Mouse (Mus musculus) kidney, postnatal 0 days (tissue): ENCODE data around the gene Nckap5l. TPM values are rescaled to one million over a fixed set of nuclear protein-coding genes. Genes with fewer than 3 reads are reported as not detected.
A peak's percentile ranks its signal among the peaks of the same experiment; 100 is the strongest.

Experiments
- ATAC-seq: fragments of 200-750 bp; cut with Nextera tagmentation; replicated peaks from 2 replicates; pipeline ENCODE4 v1.8.0; 2017; ENCODE audit warnings: low read depth, moderate number of reproducible peaks, moderate TSS enrichment, moderate library complexity; ENCODE audit not compliant: low FRiP score
- DNase-seq: peaks from one replicate; pipeline ENCODE4 v3.0.0-alpha.2; 2016; ENCODE audit warnings: low spot score
- H3K27ac ChIP-seq: fragments of 300-500 bp; sonication (generic); 2 replicates; pipeline ENCODE4 v1.5.1; 2014; ENCODE audit warnings: mild to moderate bottlenecking
- H3K27me3 ChIP-seq: fragments of 300-500 bp; sonication (generic); 2 replicates; pipeline ENCODE4 v1.6.1; 2014; ENCODE audit warnings: low read length, mixed read lengths; ENCODE audit not compliant: insufficient read depth
- H3K36me3 ChIP-seq: fragments of 300-500 bp; sonication (generic); 2 replicates; pipeline ENCODE4 v1.6.1; 2014; ENCODE audit warnings: low read length, mixed read lengths; ENCODE audit not compliant: insufficient read depth
- H3K4me1 ChIP-seq: fragments of 300-500 bp; sonication (generic); replicated peaks from 2 replicates; pipeline ENCODE4 v1.6.1; 2014; ENCODE audit warnings: antibody characterized with exemption, low read length, mixed read lengths; ENCODE audit not compliant: insufficient read depth
- H3K4me2 ChIP-seq: fragments of 300-500 bp; sonication (generic); 2 replicates; pipeline ENCODE4 v1.6.1; 2014; ENCODE audit warnings: mild to moderate bottlenecking, low read length, moderate library complexity, mixed read lengths
- H3K4me3 ChIP-seq: fragments of 300-500 bp; sonication (generic); replicated peaks from 2 replicates; pipeline ENCODE4 v1.5.1; 2014; ENCODE audit warnings: low read depth, low read length
- H3K9ac ChIP-seq: fragments of 300-500 bp; sonication (generic); 2 replicates; pipeline ENCODE4 v1.6.1; 2014; ENCODE audit warnings: low read depth, low read length
- H3K9me3 ChIP-seq: fragments of 300-500 bp; sonication (generic); replicated peaks from 2 replicates; pipeline ENCODE4 v1.6.1; 2016; ENCODE audit warnings: low read length, inconsistent platforms, mixed read lengths
- CTCF ChIP-seq: IDR thresholded peaks from 2 replicates; pipeline ENCODE4 v1.5.1; 2016; ENCODE audit warnings: antibody characterized with exemption, low read depth, mild to moderate bottlenecking, moderate library complexity
- WGBS: fragments of 180-500 bp; shearing (Covaris S2); extraction: QIAGEN DNeasy Blood & Tissue Kit; methylation state at CpG from one replicate; pipeline ENCODE4 v1.1.7; 2014; 5-methylcytosine and 5-hydroxymethylcytosine counted together
- polyA plus RNA-seq: library from polyadenylated mRNA; unstranded; fragments of >200 nt; fragmentation: Nextera tagmentation; extraction: Ambion mirVana; gene quantifications from 2 replicates; pipeline ENCODE4 v1.2.1, GENCODE M21; 2015

Nckap5l gene
- polyA plus RNA-seq, 1 experiment from 2014 or later, result 6.5 TPM

GRCm38 (mm10) chr15:99416957-99417356 is 40.6 kb downstream of the Nckap5l start:
- Histone ChIP-seq H3K4me2 (no peak overlapping the region), H3K4me1 (peaks cover 10% of the 10 kb centered on the region), H3K27ac (no peak overlapping the region), H3K9ac (no peak overlapping the region), H3K27me3 (no peaks in the 10 kb centered on the region), H3K4me3 (no peak overlapping the region), H3K9me3 (no peaks in the 10 kb centered on the region), H3K36me3 (no peaks in the 10 kb centered on the region)
- 20% methylated on average over 4 of the region's 4 CpGs for WGBS
- no peak for DNase-seq
- no peak for ATAC-seq
- no peak for TF ChIP-seq CTCF

DNA sequence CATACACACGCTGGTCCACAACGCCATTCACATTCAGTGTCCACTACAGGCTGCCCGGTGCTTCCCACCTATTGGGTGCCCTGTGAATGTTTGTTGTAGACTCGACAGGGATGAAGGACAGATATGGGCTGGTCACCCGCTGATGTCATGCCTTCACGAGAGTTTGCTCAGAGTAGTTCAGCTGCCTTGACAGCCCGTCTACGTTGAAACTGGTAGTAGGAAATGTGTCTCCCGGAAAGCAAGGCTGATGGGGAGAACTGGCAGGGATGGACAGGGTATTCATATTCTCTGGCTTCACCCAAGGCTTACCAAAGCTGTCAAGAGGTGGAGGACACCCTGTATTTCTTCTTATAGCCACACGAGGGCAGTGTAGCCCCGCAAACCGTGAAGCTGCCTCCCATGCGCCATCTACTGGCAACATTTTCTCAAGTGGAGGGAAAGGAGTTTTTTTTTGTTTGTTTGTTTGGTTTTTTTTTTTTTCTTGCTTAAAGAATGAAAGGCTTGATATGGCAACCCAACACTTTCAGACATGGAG is 41.1 kb downstream of the Nckap5l start:
- peak; percentile 100 for TF ChIP-seq CTCF
- ATAC-seq, result no peak
- 22% methylated on average over 13 of the region's 13 CpGs for WGBS
- no peak overlapping the region for H3K4me3 ChIP-seq
- H3K4me1 ChIP-seq, result peaks cover 10% of the 10 kb centered on the region
- no peaks in the 10 kb centered on the region for H3K9me3 ChIP-seq
- H3K27ac ChIP-seq, result no peak overlapping the region
- no peaks in the 10 kb centered on the region for H3K27me3 ChIP-seq
- DNase-seq, result peak; percentile 95
- no peaks in the 10 kb centered on the region for H3K36me3 ChIP-seq
- H3K4me2 ChIP-seq, result no peak overlapping the region
- H3K9ac ChIP-seq, result no peak overlapping the region

- no peaks in the 10 kb centered on the region for H3K27me3 ChIP-seq
- no peak overlapping the region for H3K9ac ChIP-seq
- H3K36me3 ChIP-seq, result no peaks in the 10 kb centered on the region
- TF ChIP-seq CTCF, result peak; percentile 76
- 11% methylated on average over 2 of the region's 2 CpGs for WGBS
- H3K27ac ChIP-seq, result no peak overlapping the region
- H3K4me1 ChIP-seq, result peaks cover 6% of the 10 kb centered on the region
- no peaks in the 10 kb centered on the region for H3K9me3 ChIP-seq
- H3K4me3 ChIP-seq, result no peak overlapping the region
- DNase-seq (peak; percentile 27), ATAC-seq (no peak)
- no peak overlapping the region for H3K4me2 ChIP-seq
These were observed 41.8 kb downstream of the Nckap5l start for GRCm38 (mm10) chr15:99415793-99416192.

GRCm38 (mm10) chr15:99411747-99412146 is 45.8 kb downstream of the Nckap5l start:
- Histone ChIP-seq H3K4me1 (no peaks in the 10 kb centered on the region), H3K4me2 (no peak overlapping the region), H3K4me3 (no peak overlapping the region), H3K36me3 (peaks cover 33% of the 10 kb centered on the region), H3K9ac (no peak overlapping the region), H3K9me3 (no peaks in the 10 kb centered on the region), H3K27ac (no peak overlapping the region), H3K27me3 (no peaks in the 10 kb centered on the region)
- no peak for ATAC-seq
- TF ChIP-seq CTCF, result peak; percentile 38; the same call in 1 of the 2 replicates
- WGBS, result 52% methylated on average over 14 of the region's 14 CpGs
- DNase-seq, result peak; percentile 45

GRCm38 (mm10) chr15:99408845-99409244 is 48.7 kb downstream of the Nckap5l start:
- no peak for DNase-seq
- no peak for TF ChIP-seq CTCF
- Histone ChIP-seq H3K9me3 (no peaks in the 10 kb centered on the region), H3K4me2 (no peak overlapping the region), H3K9ac (no peak overlapping the region), H3K27me3 (no peaks in the 10 kb centered on the region), H3K27ac (no peak overlapping the region), H3K4me3 (no peak overlapping the region), H3K4me1 (no peaks in the 10 kb centered on the region), H3K36me3 (peaks cover 60% of the 10 kb centered on the region)
- WGBS, result 88% methylated on average over 9 of the region's 9 CpGs
- no peak for ATAC-seq

GRCm38 (mm10) chr15:99406986-99407570 is 50.5 kb downstream of the Nckap5l start:
- H3K4me1 ChIP-seq, result no peaks in the 10 kb centered on the region
- no peak overlapping the region for H3K4me3 ChIP-seq
- H3K27me3 ChIP-seq, result no peaks in the 10 kb centered on the region
- H3K9me3 ChIP-seq, result no peaks in the 10 kb centered on the region
- H3K4me2 ChIP-seq, result no peak overlapping the region
- ATAC-seq, result no peak
- no peak overlapping the region for H3K27ac ChIP-seq
- no peak for DNase-seq
- TF ChIP-seq CTCF, result no peak
- H3K9ac ChIP-seq, result no peak overlapping the region
- WGBS, result 84% methylated on average over 15 of the region's 15 CpGs
- H3K36me3 ChIP-seq, result peaks cover 70% of the 10 kb centered on the region
